Mouse (Mus musculus): ENCODE data around the gene Btbd7. TPM values are rescaled to one million over a fixed set of nuclear protein-coding genes. Genes with fewer than 3 reads are reported as not detected.

Gene Btbd7
- polyA plus RNA-seq, 1 experiment, result 11.9 TPM

GRCm38 (mm10) chr12:102756304-102756703, 122.0 kb downstream of the Btbd7 start:
- H3K4me3 ChIP-seq (ENCODE audit: insufficient read depth, low read depth, low read length), result no peak overlapping the region
- H3K4me1 ChIP-seq (ENCODE audit: control insufficient read depth, insufficient read depth, low read length), result peaks cover 5% of the 10 kb centered on the region
- WGBS, result 79% methylated on average over 7 of the region's 7 CpGs
- no peak overlapping the region for H3K27ac ChIP-seq (ENCODE audit: insufficient read depth, low read depth, low read length)
- no peak for DNase-seq
- no peaks in the 10 kb centered on the region for H3K36me3 ChIP-seq (ENCODE audit: control insufficient read depth, insufficient read depth, low read length)
- no peaks in the 10 kb centered on the region for H3K27me3 ChIP-seq (replicated peaks; ENCODE audit: control insufficient read depth, insufficient read depth, low read length)
- TF ChIP-seq POLR2A (IDR thresholded peaks at IDR 0.05; ENCODE audit: low read depth, low read length) (no peak), CTCF (conservative IDR thresholded peaks at IDR 0.05; ENCODE audit: insufficient read depth, insufficient read length, low read depth, low read length) (peak; percentile 26; the same call in 1 of the 2 replicates)

- H3K36me3 ChIP-seq (ENCODE audit: control insufficient read depth, insufficient read depth, low read length), result no peaks in the 10 kb centered on the region
- H3K4me1 ChIP-seq (ENCODE audit: control insufficient read depth, insufficient read depth, low read length), result peaks cover 6% of the 10 kb centered on the region
- TF ChIP-seq POLR2A (IDR thresholded peaks at IDR 0.05; ENCODE audit: low read depth, low read length) (no peak), CTCF (conservative IDR thresholded peaks at IDR 0.05; ENCODE audit: insufficient read depth, insufficient read length, low read depth, low read length) (no peak)
- WGBS, result 55% methylated on average over 3 of the region's 3 CpGs
- H3K27ac ChIP-seq (ENCODE audit: insufficient read depth, low read depth, low read length), result no peak overlapping the region
- no peak overlapping the region for H3K4me3 ChIP-seq (ENCODE audit: insufficient read depth, low read depth, low read length)
- H3K27me3 ChIP-seq (replicated peaks; ENCODE audit: control insufficient read depth, insufficient read depth, low read length), result no peaks in the 10 kb centered on the region
- DNase-seq, result no peak
Measured at GRCm38 (mm10) chr12:102748256-102748655, 130.0 kb downstream of the Btbd7 start.

GRCm38 (mm10) chr12:102744839-102745238, 133.4 kb downstream of the Btbd7 start:
- Histone ChIP-seq H3K4me1 (ENCODE audit: control insufficient read depth, insufficient read depth, low read length) (peaks cover 8% of the 10 kb centered on the region), H3K4me3 (ENCODE audit: insufficient read depth, low read depth, low read length) (no peak overlapping the region), H3K27me3 (replicated peaks; ENCODE audit: control insufficient read depth, insufficient read depth, low read length) (no peaks in the 10 kb centered on the region), H3K36me3 (ENCODE audit: control insufficient read depth, insufficient read depth, low read length) (no peaks in the 10 kb centered on the region), H3K27ac (ENCODE audit: insufficient read depth, low read depth, low read length) (no peak overlapping the region; the same call in none of the 2 replicates)
- DNase-seq, result no peak
- TF ChIP-seq POLR2A (IDR thresholded peaks at IDR 0.05; ENCODE audit: low read depth, low read length) (no peak), CTCF (conservative IDR thresholded peaks at IDR 0.05; ENCODE audit: insufficient read depth, insufficient read length, low read depth, low read length) (no peak)
- 46% methylated on average over 6 of the region's 6 CpGs for WGBS

DNA sequence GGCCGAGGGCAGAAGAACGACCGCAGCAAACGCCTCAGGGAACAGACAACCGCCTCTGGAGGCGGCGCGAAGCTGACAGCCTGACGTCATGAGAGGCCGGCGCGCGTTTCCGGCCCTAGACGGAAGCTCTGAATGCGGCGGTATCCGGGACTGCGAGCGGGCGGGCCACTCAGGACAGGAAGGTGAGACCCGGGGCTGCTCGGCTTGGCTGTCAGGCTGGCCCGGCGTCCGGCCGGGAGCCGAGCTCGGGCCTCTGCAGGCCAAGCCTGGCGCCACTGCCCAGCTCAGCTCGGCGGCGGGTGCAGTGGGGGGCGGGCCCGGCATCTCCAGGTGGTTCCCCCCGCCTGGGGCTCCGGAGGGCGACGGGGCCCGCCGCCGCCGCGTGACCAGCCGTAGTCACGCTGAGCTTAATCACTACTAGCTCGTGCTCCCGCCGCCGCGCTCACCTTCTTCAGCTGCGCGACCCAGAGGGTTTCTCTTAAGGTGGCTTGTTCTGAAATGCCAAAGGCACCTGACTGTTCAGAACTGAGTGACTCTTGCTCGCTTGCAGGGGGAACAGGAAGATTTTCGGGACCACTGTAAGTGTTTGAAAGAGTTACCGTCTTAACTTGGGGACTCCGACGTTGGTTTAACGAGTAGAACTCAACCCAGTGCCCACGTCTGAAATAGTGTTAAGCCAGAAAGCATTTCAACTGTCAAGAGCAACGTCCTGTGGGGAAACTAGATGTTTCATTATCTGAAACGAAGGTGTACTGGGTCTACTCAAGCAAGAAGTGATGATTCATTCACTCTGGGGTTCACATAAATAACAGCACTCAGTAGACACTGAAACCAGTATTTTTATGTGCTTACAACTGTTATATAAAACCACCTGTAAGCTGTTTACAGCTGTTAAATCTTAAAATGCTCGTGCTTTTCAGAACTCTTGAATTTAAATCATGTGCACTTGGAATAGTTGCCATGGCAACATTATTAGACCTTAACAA, 134.4 kb downstream of the Btbd7 start, which contains the start of the genes Moap1 and Tmem251:
Gene Moap1 (minus strand): TSS at position 73 of the 986 bp plus-strand sequence.
Gene Tmem251 (plus strand): TSS at position 174 of the 986 bp plus-strand sequence.
- under 1% methylated on average over 63 of the region's 63 CpGs for WGBS
- H3K36me3 ChIP-seq (ENCODE audit: control insufficient read depth, insufficient read depth, low read length), result no peaks in the 10 kb centered on the region
- H3K27ac ChIP-seq (ENCODE audit: insufficient read depth, low read depth, low read length), result peak within 1 kb of the TSS; percentile 91
- H3K4me3 ChIP-seq (ENCODE audit: insufficient read depth, low read depth, low read length), result peak within 1 kb of the TSS; percentile 98
- DNase-seq, result peak; percentile 95
- TF ChIP-seq POLR2A (IDR thresholded peaks at IDR 0.05; ENCODE audit: low read depth, low read length) (peak; percentile 52), CTCF (conservative IDR thresholded peaks at IDR 0.05; ENCODE audit: insufficient read depth, insufficient read length, low read depth, low read length) (no peak)
- peaks cover 8% of the 10 kb centered on the region for H3K4me1 ChIP-seq (ENCODE audit: control insufficient read depth, insufficient read depth, low read length)
- no peaks in the 10 kb centered on the region for H3K27me3 ChIP-seq (replicated peaks; ENCODE audit: control insufficient read depth, insufficient read depth, low read length)

- 0% methylated on average over 33 of the region's 33 CpGs for WGBS
- Histone ChIP-seq H3K36me3 (ENCODE audit: control insufficient read depth, insufficient read depth, low read length) (no peaks in the 10 kb centered on the region), H3K4me3 (ENCODE audit: insufficient read depth, low read depth, low read length) (peak overlapping the region; percentile 98), H3K27ac (ENCODE audit: insufficient read depth, low read depth, low read length) (peak overlapping the region; percentile 90), H3K27me3 (replicated peaks; ENCODE audit: control insufficient read depth, insufficient read depth, low read length) (no peaks in the 10 kb centered on the region), H3K4me1 (ENCODE audit: control insufficient read depth, insufficient read depth, low read length) (peaks cover 8% of the 10 kb centered on the region)
- DNase-seq, result no peak
- no peak for TF ChIP-seq CTCF (conservative IDR thresholded peaks at IDR 0.05; ENCODE audit: insufficient read depth, insufficient read length, low read depth, low read length)
- no peak for TF ChIP-seq POLR2A (IDR thresholded peaks at IDR 0.05; ENCODE audit: low read depth, low read length)
Measured at GRCm38 (mm10) chr12:102743036-102743588, 135.2 kb downstream of the Btbd7 start.

DNA sequence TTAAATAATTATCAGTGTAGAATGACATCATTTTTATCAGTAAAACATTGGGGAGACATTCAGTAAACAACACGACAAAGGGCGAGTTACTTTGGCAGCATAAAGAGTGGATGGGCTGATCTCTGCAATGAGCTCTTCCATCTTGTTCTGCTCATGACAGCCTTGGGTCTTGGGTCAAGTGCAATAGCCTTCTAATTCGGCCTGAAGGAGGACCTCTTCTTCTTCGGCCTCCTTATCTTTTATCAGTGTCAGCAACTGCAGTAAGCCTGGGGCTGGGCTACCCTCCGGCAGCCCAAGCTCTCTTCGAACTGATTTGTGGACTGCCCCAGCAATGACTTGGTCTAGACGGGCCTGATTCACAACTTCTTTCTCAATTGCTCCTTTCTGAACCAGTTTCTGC, 136.2 kb downstream of the Btbd7 start:
- TF ChIP-seq POLR2A (IDR thresholded peaks at IDR 0.05; ENCODE audit: low read depth, low read length) (no peak), CTCF (conservative IDR thresholded peaks at IDR 0.05; ENCODE audit: insufficient read depth, insufficient read length, low read depth, low read length) (no peak)
- 83% methylated on average over 7 of the region's 7 CpGs for WGBS
- no peak overlapping the region for H3K27ac ChIP-seq (ENCODE audit: insufficient read depth, low read depth, low read length)
- H3K27me3 ChIP-seq (replicated peaks; ENCODE audit: control insufficient read depth, insufficient read depth, low read length), result no peaks in the 10 kb centered on the region
- peaks cover 8% of the 10 kb centered on the region for H3K4me1 ChIP-seq (ENCODE audit: control insufficient read depth, insufficient read depth, low read length)
- DNase-seq, result no peak
- H3K36me3 ChIP-seq (ENCODE audit: control insufficient read depth, insufficient read depth, low read length), result no peaks in the 10 kb centered on the region
- H3K4me3 ChIP-seq (ENCODE audit: insufficient read depth, low read depth, low read length), result no peak overlapping the region

GRCm38 (mm10) chr12:102740285-102740684, 138.0 kb downstream of the Btbd7 start:
- H3K36me3 ChIP-seq (ENCODE audit: control insufficient read depth, insufficient read depth, low read length), result no peaks in the 10 kb centered on the region
- no peak overlapping the region for H3K4me3 ChIP-seq (ENCODE audit: insufficient read depth, low read depth, low read length)
- H3K4me1 ChIP-seq (ENCODE audit: control insufficient read depth, insufficient read depth, low read length), result peaks cover 8% of the 10 kb centered on the region
- TF ChIP-seq POLR2A (IDR thresholded peaks at IDR 0.05; ENCODE audit: low read depth, low read length), result no peak
- peak; percentile 32; the same call in 1 of the 2 replicates for TF ChIP-seq CTCF (conservative IDR thresholded peaks at IDR 0.05; ENCODE audit: insufficient read depth, insufficient read length, low read depth, low read length)
- H3K27me3 ChIP-seq (replicated peaks; ENCODE audit: control insufficient read depth, insufficient read depth, low read length), result no peaks in the 10 kb centered on the region
- WGBS, result 66% methylated on average over 3 of the region's 3 CpGs
- H3K27ac ChIP-seq (ENCODE audit: insufficient read depth, low read depth, low read length), result no peak overlapping the region
- DNase-seq, result no peak
